Mouse (Mus musculus) mouse trophoblast stem cell (cell line): ENCODE results near the gene Trak2.
"Not testable (repeated sequence)": the region's sequence is repeated elsewhere in the genome, so short reads cannot be mapped to it uniquely, and the experiment has no call there.

Source experiments
- in situ Hi-C, 2 experiments: fragments of 300-500 bp; cut with MseI, MboI; formaldehyde crosslinking; loops; 2 replicates in 1 of 2; 3 replicates in 1 of 2; pipeline ENCODE4 v1.15.1; 2025

Trak2 gene

GRCm38 (mm10) chr1:58953686-58954434, 19.4 kb downstream of the Trak2 start:
- in situ Hi-C loops: no loop called here

- in situ Hi-C loops: no loop called here
Measured at GRCm38 (mm10) chr1:58952997-58953396, 20.2 kb downstream of the Trak2 start.

- in situ Hi-C loops: no loop called here
Measured at GRCm38 (mm10) chr1:58952526-58952925, 20.7 kb downstream of the Trak2 start.

- in situ Hi-C loops: no loop called here
Measured at GRCm38 (mm10) chr1:58951841-58952240, 21.4 kb downstream of the Trak2 start.

- in situ Hi-C loops: no loop called here
Measured at GRCm38 (mm10) chr1:58950899-58951648, 22.2 kb downstream of the Trak2 start.

- in situ Hi-C loops: no loop called here
Measured at GRCm38 (mm10) chr1:58949561-58950106, 23.6 kb downstream of the Trak2 start.

GRCm38 (mm10) chr1:58946718-58947117, 26.5 kb downstream of the Trak2 start:
- in situ Hi-C loops: no loop called here

GRCm38 (mm10) chr1:58945960-58946670, 27.1 kb downstream of the Trak2 start:
- in situ Hi-C loops: no loop called here

GRCm38 (mm10) chr1:58945523-58945922, 27.7 kb downstream of the Trak2 start:
- in situ Hi-C loops: no loop called here

GRCm38 (mm10) chr1:58937606-58938099, 35.6 kb downstream of the Trak2 start:
- in situ Hi-C loops: no loop called here

- in situ Hi-C loops: no loop called here
Measured at GRCm38 (mm10) chr1:58936746-58937605, 36.3 kb downstream of the Trak2 start.

- in situ Hi-C loops: no loop called here
Measured at GRCm38 (mm10) chr1:58926664-58927063, 46.6 kb downstream of the Trak2 start.

GRCm38 (mm10) chr1:58917566-58917965, 55.7 kb downstream of the Trak2 start:
- in situ Hi-C loops: no loop called here

- in situ Hi-C loops: loop anchor here in 1 of 2 experiments (10.0 kb wide), 1 partner anchor 125 kb away; no protein-coding TSS in a partner anchor
Measured at GRCm38 (mm10) chr1:58909636-58910272, 63.5 kb downstream of the Trak2 start.

- in situ Hi-C loops: loop anchor here (5.0 to 10.0 kb wide), 2 partner anchors 119 to 131 kb away; no protein-coding TSS in a partner anchor
Measured at GRCm38 (mm10) chr1:58903681-58904080, 69.5 kb downstream of the Trak2 start.

GRCm38 (mm10) chr1:58897561-58897960, 75.7 kb downstream of the Trak2 start:
- in situ Hi-C loops: not testable (repeated sequence)

GRCm38 (mm10) chr1:58892386-58892785, 80.8 kb downstream of the Trak2 start:
- in situ Hi-C loops: not testable (repeated sequence)

GRCm38 (mm10) chr1:58891481-58892170, 81.6 kb downstream of the Trak2 start:
- in situ Hi-C loops: not testable (repeated sequence)

GRCm38 (mm10) chr1:58890697-58891290, 82.4 kb downstream of the Trak2 start:
- in situ Hi-C loops: not testable (repeated sequence)
